In the genomic region with DNA sequence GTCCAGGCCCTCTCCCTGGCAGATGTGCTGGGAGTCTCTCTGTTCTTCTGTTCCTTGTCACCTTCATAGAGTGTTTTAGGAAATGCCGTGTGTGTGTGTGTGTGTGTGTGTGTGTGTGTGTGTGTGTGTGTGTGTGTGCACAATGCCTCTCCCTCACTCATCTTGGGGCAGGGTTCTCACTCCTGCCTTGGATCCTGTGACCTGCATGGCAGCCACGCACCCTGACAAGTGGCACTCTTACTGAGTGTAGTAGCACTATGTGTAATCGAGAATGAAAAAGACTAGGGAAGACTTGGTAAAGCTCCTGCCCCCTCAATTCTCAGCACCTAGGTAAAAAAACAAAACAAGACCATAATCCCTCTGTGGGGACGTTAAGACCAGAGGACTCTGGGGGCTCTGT, we compare ENCODE assay signal across 10 mouse cellular contexts. TPM values are rescaled to one million over a fixed set of nuclear protein-coding genes. Genes with fewer than 3 reads are reported as not detected.
DNase-seq lines count a peak whose midpoint lies in the region; ATAC-seq and TF ChIP-seq lines count a peak whose summit lies in the region.
"Had no signal": no experiment of that assay in that cellular context is flagged by ENCODE, and none has a peak within 500 bp of the region (broad histone marks: within the 10 kb centered on the region; RNA-seq: fewer than 3 reads in every experiment).

No protein-coding gene starts in this region.

- no peaks in the 10 kb centered on the region for H3K9me3 ChIP-seq in heart, embryonic 15.5 days (replicated peaks)
- H3K9me3 ChIP-seq in hindbrain, embryonic 11.5 days (ENCODE audit: control insufficient read depth, low read length) = no peaks in the 10 kb centered on the region
- no peaks in the 10 kb centered on the region for H3K9me3 ChIP-seq in midbrain, embryonic 14.5 days (ENCODE audit: control insufficient read depth, low read length)
- H3K9me3 ChIP-seq: neural tube, embryonic 12.5 days had no signal

- peak overlapping the region; percentile 69 for H3K27ac ChIP-seq in heart, embryonic 15.5 days
- peak overlapping the region; percentile 12; the same call in 1 of the 2 replicates for H3K27ac ChIP-seq in cortical plate, adult 2 months (ENCODE audit: insufficient read depth, low read length)
- peak overlapping the region; percentile 83 for H3K27ac ChIP-seq in hindbrain, embryonic 11.5 days (ENCODE audit: low read depth, low read length)
- H3K27ac ChIP-seq in midbrain, embryonic 14.5 days (replicated peaks; ENCODE audit: low read depth, low read length) = peak overlapping the region; percentile 68

- H3K4me1 ChIP-seq in heart, embryonic 15.5 days (replicated peaks) = peaks cover 68% of the 10 kb centered on the region
- H3K4me1 ChIP-seq in cortical plate, adult 2 months (ENCODE audit: control insufficient read depth, insufficient read depth, low read length) = peaks cover 5% of the 10 kb centered on the region; the same call in 1 of the 2 replicates
- peaks cover 11% of the 10 kb centered on the region for H3K4me1 ChIP-seq in hindbrain, embryonic 11.5 days (replicated peaks; ENCODE audit: control insufficient read depth, insufficient read depth, low read length)
- H3K4me1 ChIP-seq in midbrain, embryonic 14.5 days (ENCODE audit: control insufficient read depth, insufficient read depth, low read length) = peaks cover 21% of the 10 kb centered on the region

- 46% methylated on average over 4 of the region's 4 CpGs for WGBS in heart, embryonic 15.5 days
- 55% methylated on average over 4 of the region's 4 CpGs for WGBS in hindbrain, embryonic 11.5 days
- WGBS in midbrain, embryonic 14.5 days = 40% methylated on average over 4 of the region's 4 CpGs

- H3K4me3 ChIP-seq in heart, embryonic 15.5 days = no peak overlapping the region
- no peak overlapping the region for H3K4me3 ChIP-seq in cortical plate, adult 2 months (ENCODE audit: insufficient read depth, low read length)
- H3K4me3 ChIP-seq in hindbrain, embryonic 11.5 days (ENCODE audit: low read depth, low read length) = no peak overlapping the region
- no peak overlapping the region for H3K4me3 ChIP-seq in midbrain, embryonic 14.5 days (replicated peaks; ENCODE audit: low read depth, low read length)
- H3K4me3 ChIP-seq: neural tube, embryonic 12.5 days had no signal

- TF ChIP-seq POLR2A in cortical plate, adult 2 months (IDR thresholded peaks at IDR 0.05; ENCODE audit: extremely low read depth, insufficient read depth, low read length) = no peak

- H3K9ac ChIP-seq in heart, embryonic 15.5 days = no peak overlapping the region
- peak overlapping the region; percentile 65 for H3K9ac ChIP-seq in hindbrain, embryonic 11.5 days (ENCODE audit: low read depth, low read length)
- no peak overlapping the region for H3K9ac ChIP-seq in midbrain, embryonic 14.5 days (replicated peaks; ENCODE audit: low read length)
- H3K9ac ChIP-seq: neural tube, embryonic 12.5 days had no signal

- no peaks in the 10 kb centered on the region for H3K27me3 ChIP-seq in heart, embryonic 15.5 days
- no peaks in the 10 kb centered on the region for H3K27me3 ChIP-seq in hindbrain, embryonic 11.5 days (ENCODE audit: control insufficient read depth, insufficient read depth, low read length)
- no peaks in the 10 kb centered on the region for H3K27me3 ChIP-seq in midbrain, embryonic 14.5 days (ENCODE audit: control insufficient read depth, insufficient read depth, low read length)
- H3K27me3 ChIP-seq: neural tube, embryonic 12.5 days had no signal

- no peak overlapping the region for H3K4me2 ChIP-seq in heart, embryonic 15.5 days
- H3K4me2 ChIP-seq in hindbrain, embryonic 11.5 days (replicated peaks; ENCODE audit: low read depth, low read length) = no peak overlapping the region
- no peak overlapping the region for H3K4me2 ChIP-seq in midbrain, embryonic 14.5 days (ENCODE audit: low read length)
- H3K4me2 ChIP-seq: neural tube, embryonic 12.5 days had no signal

- peaks cover 21% of the 10 kb centered on the region for H3K36me3 ChIP-seq in heart, embryonic 15.5 days
- H3K36me3 ChIP-seq in hindbrain, embryonic 11.5 days (ENCODE audit: control insufficient read depth, insufficient read depth, low read length) = no peaks in the 10 kb centered on the region; the same call in 1 of the 2 replicates
- H3K36me3 ChIP-seq in midbrain, embryonic 14.5 days (ENCODE audit: control insufficient read depth, insufficient read depth, low read length) = peaks cover 66% of the 10 kb centered on the region

- no peak for TF ChIP-seq CTCF in cortical plate, adult 2 months (IDR thresholded peaks at IDR 0.05; ENCODE audit: extremely low read depth, insufficient read depth, low read length)

- no peak for ATAC-seq in heart, embryonic 15.5 days (replicated peaks; ENCODE audit: insufficient number of reproducible peaks, insufficient read depth, low FRiP score, low read depth)
- no peak for ATAC-seq in hindbrain, embryonic 11.5 days (ENCODE audit: low FRiP score)
- ATAC-seq in midbrain, embryonic 14.5 days (ENCODE audit: low FRiP score, low TSS enrichment) = no peak

- no peak for DNase-seq in heart, adult 18-20 months
- no peak for DNase-seq in hindbrain, embryonic 11.5 days (ENCODE audit: low spot score)
- no peak for DNase-seq in midbrain, embryonic 14.5 days
- DNase-seq in ovary, postnatal 14 days (ENCODE audit: low spot score) = no peak
- DNase-seq in c-Kit-positive CD71-positive TER-119-positive erythroid progenitor cells, embryonic 14.5 days (ENCODE audit: low spot score) = no peak
- DNase-seq in retina, embryonic 14.5 days (ENCODE audit: low spot score) = no peak

RNA-seq across cellular contexts. Expression of a gene that starts 20.3 kb away (rescaled TPM):
- polyA plus RNA-seq in heart, embryonic 15.5 days (2015; fragmentation: Nextera tagmentation; extraction: Ambion mirVana) = 40.3 and 65.5 TPM in 2 replicates
- total RNA-seq in heart, adult 18-20 months (2021) = 10 to 100 TPM; 34.9 to 36.6 TPM
- 130 and 132 TPM in 2 replicates for polyA plus RNA-seq in cortical plate, adult 2 months (2012; rRNA removed)
- 45.8 and 61.1 TPM in 2 replicates for polyA plus RNA-seq in hindbrain, embryonic 11.5 days (2014; fragmentation: Nextera tagmentation; extraction: Ambion mirVana)
- 114 and 138 TPM in 2 replicates for polyA plus RNA-seq in midbrain, embryonic 14.5 days (2014; fragmentation: Nextera tagmentation; extraction: Ambion mirVana)

RNA-seq across cellular contexts. Expression of a gene that starts 21.5 kb away (rescaled TPM):
- polyA plus RNA-seq in heart, embryonic 15.5 days (2015; fragmentation: Nextera tagmentation; extraction: Ambion mirVana) = 2.9 and 3.4 TPM in 2 replicates
- under 1 TPM; 0.51 to 0.55 TPM for total RNA-seq in heart, adult 18-20 months (2021)
- 122 and 130 TPM in 2 replicates for polyA plus RNA-seq in cortical plate, adult 2 months (2012; rRNA removed)
- 15.1 TPM in 2 replicates for polyA plus RNA-seq in hindbrain, embryonic 11.5 days (2014; fragmentation: Nextera tagmentation; extraction: Ambion mirVana)
- 32.4 and 36.5 TPM in 2 replicates for polyA plus RNA-seq in midbrain, embryonic 14.5 days (2014; fragmentation: Nextera tagmentation; extraction: Ambion mirVana)

RNA-seq across cellular contexts. Expression of a gene that starts 36.9 kb away (rescaled TPM):
- 286 and 399 TPM in 2 replicates for polyA plus RNA-seq in heart, embryonic 15.5 days (2015; fragmentation: Nextera tagmentation; extraction: Ambion mirVana)
- 100 to 1,000 TPM; 505 to 584 TPM for total RNA-seq in heart, adult 18-20 months (2021)
- 287 and 301 TPM in 2 replicates for polyA plus RNA-seq in cortical plate, adult 2 months (2012; rRNA removed)
- 437 and 458 TPM in 2 replicates for polyA plus RNA-seq in hindbrain, embryonic 11.5 days (2014; fragmentation: Nextera tagmentation; extraction: Ambion mirVana)
- 363 and 413 TPM in 2 replicates for polyA plus RNA-seq in midbrain, embryonic 14.5 days (2014; fragmentation: Nextera tagmentation; extraction: Ambion mirVana)

RNA-seq across cellular contexts. Expression of a gene that starts 43.4 kb away (rescaled TPM):
- polyA plus RNA-seq in heart, embryonic 15.5 days (2015; fragmentation: Nextera tagmentation; extraction: Ambion mirVana) = 0.21 and 0.32 TPM in 2 replicates
- not detected for total RNA-seq in heart, adult 18-20 months (2021)
- polyA plus RNA-seq in cortical plate, adult 2 months (2012; rRNA removed) = 0.76 and 1.6 TPM in 2 replicates
- 0.39 and 0.60 TPM in 2 replicates for polyA plus RNA-seq in hindbrain, embryonic 11.5 days (2014; fragmentation: Nextera tagmentation; extraction: Ambion mirVana)
- not detected in 2 replicates for polyA plus RNA-seq in midbrain, embryonic 14.5 days (2014; fragmentation: Nextera tagmentation; extraction: Ambion mirVana)
- polyA plus RNA-seq: adrenal gland, adult 2 months had no signal

RNA-seq across cellular contexts. Expression of a gene that starts 52.7 kb away (rescaled TPM):
- 9.5 and 10.5 TPM in 2 replicates for polyA plus RNA-seq in heart, embryonic 15.5 days (2015; fragmentation: Nextera tagmentation; extraction: Ambion mirVana)
- 1 to 10 TPM; 6.4 to 8.4 TPM for total RNA-seq in heart, adult 18-20 months (2021)
- 16.4 TPM in 2 replicates for polyA plus RNA-seq in cortical plate, adult 2 months (2012; rRNA removed)
- 13.1 and 17.0 TPM in 2 replicates for polyA plus RNA-seq in hindbrain, embryonic 11.5 days (2014; fragmentation: Nextera tagmentation; extraction: Ambion mirVana)
- 10.9 and 13.2 TPM in 2 replicates for polyA plus RNA-seq in midbrain, embryonic 14.5 days (2014; fragmentation: Nextera tagmentation; extraction: Ambion mirVana)

Comparison
In these comparisons a context has a peak if more than half of its experiments do, and no peak if none do; other contexts are left out.
1. H3K27ac ChIP-seq: peak in every context shown above with its lines; median percentile 83 in hindbrain, embryonic 11.5 days; 69 in heart, embryonic 15.5 days; 68 in midbrain, embryonic 14.5 days; 12 in cortical plate, adult 2 months.